Mouse (Mus musculus) lung, postnatal 36 days (tissue): Measurements from ENCODE around the gene Sos1.
"Not testable (repeated sequence)": the region's sequence is repeated elsewhere in the genome, so short reads cannot be mapped to it uniquely, and the experiment has no call there.

ENCODE experiments used
- DNase-seq: peaks from one replicate; pipeline ENCODE4 v3.0.0; 2022; ENCODE audit warnings: mixed read lengths

The Sos1 gene

GRCm38 (mm10) chr17:80418572-80419210, 61.6 kb downstream of the Sos1 start:
- DNase-seq = no peak

DNA sequence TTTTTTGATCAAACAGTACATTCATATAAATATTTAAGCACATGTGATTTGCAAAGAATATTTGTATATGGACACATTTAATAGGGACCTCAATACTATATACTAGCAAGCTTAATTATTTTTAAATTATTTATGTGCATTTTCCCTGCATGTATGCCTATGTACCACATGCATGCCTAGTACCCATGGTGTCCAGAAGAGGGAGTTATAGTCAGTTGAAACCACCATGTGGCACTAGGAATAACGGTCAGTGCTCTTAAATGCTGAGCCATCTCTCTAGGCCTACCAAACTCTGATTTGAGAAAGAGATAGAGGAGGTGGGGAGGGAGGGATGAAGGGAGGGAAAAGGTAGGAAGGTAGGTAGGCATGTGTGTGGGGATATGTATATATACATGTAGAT, 69.1 kb downstream of the Sos1 start:
- DNase-seq = no peak

DNA sequence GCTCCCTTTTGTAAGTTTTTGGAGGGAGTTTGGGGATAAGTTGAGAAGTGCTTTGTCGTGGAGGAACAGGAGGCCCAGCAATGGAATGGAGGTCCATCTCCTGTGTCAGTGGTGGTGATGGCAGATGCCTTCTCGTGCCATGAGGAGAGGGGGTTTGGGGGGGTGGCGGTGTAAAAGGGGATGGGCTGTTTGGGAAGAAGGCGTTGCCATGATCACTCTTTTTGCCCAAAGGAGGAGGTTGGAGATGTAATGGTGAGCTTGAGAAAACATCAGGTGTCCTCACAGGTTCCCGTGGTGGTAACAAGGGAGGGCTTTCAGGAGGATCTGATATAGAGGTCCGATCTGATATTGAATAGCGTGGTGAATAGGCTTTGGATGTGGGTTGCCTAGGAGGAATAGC, 82.0 kb downstream of the Sos1 start:
- DNase-seq = no peak

- peak; percentile 82 for DNase-seq
Observed at GRCm38 (mm10) chr17:80391423-80392403, 88.5 kb downstream of the Sos1 start.

- no peak for DNase-seq
Observed at GRCm38 (mm10) chr17:80390024-80390423, 90.2 kb downstream of the Sos1 start.

- no peak for DNase-seq
Observed at GRCm38 (mm10) chr17:80385671-80386070, 94.6 kb downstream of the Sos1 start.

- DNase-seq = not testable (repeated sequence)
Observed at GRCm38 (mm10) chr17:80378386-80378785, 101.9 kb downstream of the Sos1 start.

DNA sequence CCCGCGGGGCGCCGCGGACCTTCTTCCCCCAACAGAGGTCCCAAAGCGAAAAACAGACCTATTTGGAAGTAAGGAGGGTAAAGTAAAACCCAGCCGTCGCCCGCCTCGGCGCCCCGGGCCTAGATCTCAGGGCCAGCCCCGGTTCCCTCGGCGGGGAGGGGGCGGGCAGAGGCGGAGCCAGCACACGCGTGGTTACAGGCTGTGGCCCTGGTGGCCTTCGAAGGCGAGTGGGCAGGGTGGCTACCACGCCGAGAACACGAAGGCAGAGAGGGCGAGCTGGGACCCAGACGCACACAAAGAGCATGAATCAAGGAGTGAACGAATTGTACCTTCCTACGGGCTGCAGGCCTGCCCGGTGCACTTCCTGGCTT, 106.5 kb downstream of the Sos1 start:
- DNase-seq = no peak

DNA sequence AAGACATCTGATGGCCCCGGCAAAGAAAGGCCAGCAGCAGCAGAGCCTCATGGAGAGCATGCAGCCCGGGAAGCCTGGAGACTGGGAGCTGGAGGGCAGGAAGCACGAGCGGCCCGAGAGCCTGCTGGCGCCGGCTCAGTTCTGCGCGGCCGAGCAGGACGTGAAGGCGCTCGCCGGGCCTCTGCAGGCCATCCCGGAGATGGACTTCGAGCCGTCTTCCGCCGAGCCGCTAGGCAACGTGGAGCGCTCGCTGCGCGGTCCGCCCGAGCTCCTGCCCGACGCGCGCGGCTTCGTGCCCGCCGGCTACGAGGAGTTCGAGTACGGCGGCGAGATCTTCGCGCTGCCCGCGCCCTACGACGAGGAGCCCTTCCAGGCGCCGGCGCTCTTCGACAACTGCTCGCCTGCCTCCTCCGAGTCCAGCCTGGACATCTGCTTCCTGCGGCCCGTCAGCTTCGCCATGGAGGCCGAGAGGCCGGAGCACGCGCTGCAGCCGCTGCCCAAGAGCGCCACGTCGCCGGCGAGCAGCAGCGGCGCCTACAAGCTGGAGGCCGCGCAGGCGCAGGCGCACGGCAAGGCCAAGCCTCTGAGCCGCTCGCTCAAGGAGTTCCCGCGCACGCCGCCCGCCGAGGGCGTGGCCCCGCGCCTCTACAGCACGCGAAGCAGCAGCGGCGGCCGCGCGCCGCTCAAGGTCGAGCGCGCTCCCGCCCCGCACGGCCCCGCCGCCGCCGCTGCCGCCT, 107.1 kb downstream of the Sos1 start, which contains the start of gene Gm10190:
Gene Gm10190, minus strand, starts transcription at position 553 of the 737 bp plus-strand sequence.
- DNase-seq = peak; percentile 94

- DNase-seq = no peak
Observed at GRCm38 (mm10) chr17:80368606-80369005, 111.6 kb downstream of the Sos1 start.

- DNase-seq = peak; percentile 44
Observed at GRCm38 (mm10) chr17:80367276-80367675, 113.0 kb downstream of the Sos1 start.

DNA sequence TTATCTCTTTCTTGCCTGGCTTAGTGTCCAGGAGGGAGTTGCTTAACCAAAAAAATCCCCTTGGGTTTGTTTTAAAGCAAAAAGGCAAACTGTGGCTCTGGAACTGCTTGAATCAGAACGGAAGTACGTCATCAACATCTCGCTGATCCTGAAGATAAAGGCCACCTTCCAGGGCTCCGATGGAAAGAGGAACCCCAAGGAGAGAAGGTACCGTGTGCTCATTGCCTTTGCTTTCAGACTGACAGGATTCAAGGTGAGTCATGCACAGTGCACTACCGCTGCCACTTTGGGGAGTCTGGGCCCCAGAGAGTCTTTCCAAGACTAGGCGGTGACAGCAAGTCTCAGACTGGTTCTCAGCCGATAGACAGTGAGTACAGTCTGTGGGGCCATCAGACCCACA, 120.0 kb downstream of the Sos1 start:
- no peak for DNase-seq

GRCm38 (mm10) chr17:80347234-80347633, 133.0 kb downstream of the Sos1 start:
- no peak for DNase-seq

DNA sequence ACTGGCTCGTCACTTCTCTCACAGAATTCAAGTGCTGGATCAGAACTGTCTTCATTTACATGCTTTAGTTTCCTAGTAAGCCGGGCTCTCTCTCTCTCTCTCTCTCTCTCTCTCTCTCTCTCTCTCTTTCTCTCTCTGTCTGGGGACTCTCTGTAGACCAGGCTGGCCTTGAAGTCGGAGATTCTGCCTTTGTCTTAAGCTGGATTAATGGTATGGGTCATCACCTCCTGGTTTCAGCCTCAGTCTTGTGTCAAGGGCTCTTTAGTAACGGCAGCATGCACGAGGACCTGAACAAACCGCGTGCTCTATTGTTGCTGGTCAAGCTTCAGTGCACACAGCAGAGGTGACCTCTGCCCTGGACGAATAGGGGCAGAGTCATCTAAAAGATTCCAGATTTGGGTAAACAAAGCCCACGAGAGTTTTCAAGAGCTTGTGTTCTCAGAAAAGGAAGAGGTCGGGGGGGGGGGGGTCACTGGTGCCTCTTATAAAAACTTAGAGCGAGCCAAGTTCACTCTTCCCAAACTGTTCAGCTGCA, 133.6 kb downstream of the Sos1 start:
- peak; percentile 7 for DNase-seq

- peak; percentile 5 for DNase-seq
Observed at GRCm38 (mm10) chr17:80345277-80345676, 135.0 kb downstream of the Sos1 start.
